Mouse (Mus musculus) heart, embryonic 12.5 days (tissue): ENCODE measurements around the gene Trib2. TPM values are rescaled to one million over a fixed set of nuclear protein-coding genes. Genes with fewer than 3 reads are reported as not detected.

ENCODE experiments used
- ATAC-seq: fragments of 200-750 bp; cut with Nextera tagmentation; 2 replicates; pipeline ENCODE4 v1.8.0; 2017; ENCODE audit warnings: moderate TSS enrichment, moderate library complexity; ENCODE audit not compliant: insufficient number of reproducible peaks, low FRiP score
- H3K27ac ChIP-seq: fragments of 300-500 bp; sonication (generic); 2 replicates; pipeline ENCODE4 v1.5.1; 2016; ENCODE audit warnings: mild to moderate bottlenecking, moderate library complexity; ENCODE audit not compliant: poor library complexity, severe bottlenecking
- H3K27me3 ChIP-seq: fragments of 300-500 bp; sonication (generic); replicated peaks from 2 replicates; pipeline ENCODE4 v1.6.1; 2016; ENCODE audit warnings: mild to moderate bottlenecking, moderate library complexity
- H3K36me3 ChIP-seq: fragments of 300-500 bp; sonication (generic); 2 replicates; pipeline ENCODE4 v1.6.1; 2016; ENCODE audit warnings: mild to moderate bottlenecking, moderate library complexity
- H3K4me1 ChIP-seq: fragments of 300-500 bp; sonication (generic); replicated peaks from 2 replicates; pipeline ENCODE4 v1.6.1; 2016; ENCODE audit warnings: mild to moderate bottlenecking
- H3K4me2 ChIP-seq: fragments of 300-500 bp; sonication (generic); 2 replicates; pipeline ENCODE4 v1.6.1; 2016; ENCODE audit warnings: mild to moderate bottlenecking, moderate library complexity
- H3K4me3 ChIP-seq: fragments of 300-500 bp; sonication (generic); 2 replicates; pipeline ENCODE4 v1.5.1; 2016; ENCODE audit warnings: mild to moderate bottlenecking
- H3K9ac ChIP-seq: fragments of 300-500 bp; sonication (generic); 2 replicates; pipeline ENCODE4 v1.6.1; 2016; ENCODE audit warnings: mild to moderate bottlenecking, moderate library complexity
- H3K9me3 ChIP-seq: fragments of 300-500 bp; sonication (generic); replicated peaks from 2 replicates; pipeline ENCODE4 v1.6.1; 2016; ENCODE audit warnings: mild to moderate bottlenecking, moderate library complexity
- WGBS: fragments of 180-500 bp; shearing (Covaris S2); methylation state at CpG from one replicate; pipeline ENCODE4 v1.1.7; 2016; 5-methylcytosine and 5-hydroxymethylcytosine counted together
- polyA plus RNA-seq: library from polyadenylated mRNA; unstranded; fragments of >200 nt; fragmentation: Nextera tagmentation; extraction: Ambion mirVana; gene quantifications from 2 replicates; pipeline ENCODE4 v1.2.1, GENCODE M21; 2016

Trib2 gene
- polyA plus RNA-seq, 1 experiment from 2014 or later: 67.4 TPM

DNA sequence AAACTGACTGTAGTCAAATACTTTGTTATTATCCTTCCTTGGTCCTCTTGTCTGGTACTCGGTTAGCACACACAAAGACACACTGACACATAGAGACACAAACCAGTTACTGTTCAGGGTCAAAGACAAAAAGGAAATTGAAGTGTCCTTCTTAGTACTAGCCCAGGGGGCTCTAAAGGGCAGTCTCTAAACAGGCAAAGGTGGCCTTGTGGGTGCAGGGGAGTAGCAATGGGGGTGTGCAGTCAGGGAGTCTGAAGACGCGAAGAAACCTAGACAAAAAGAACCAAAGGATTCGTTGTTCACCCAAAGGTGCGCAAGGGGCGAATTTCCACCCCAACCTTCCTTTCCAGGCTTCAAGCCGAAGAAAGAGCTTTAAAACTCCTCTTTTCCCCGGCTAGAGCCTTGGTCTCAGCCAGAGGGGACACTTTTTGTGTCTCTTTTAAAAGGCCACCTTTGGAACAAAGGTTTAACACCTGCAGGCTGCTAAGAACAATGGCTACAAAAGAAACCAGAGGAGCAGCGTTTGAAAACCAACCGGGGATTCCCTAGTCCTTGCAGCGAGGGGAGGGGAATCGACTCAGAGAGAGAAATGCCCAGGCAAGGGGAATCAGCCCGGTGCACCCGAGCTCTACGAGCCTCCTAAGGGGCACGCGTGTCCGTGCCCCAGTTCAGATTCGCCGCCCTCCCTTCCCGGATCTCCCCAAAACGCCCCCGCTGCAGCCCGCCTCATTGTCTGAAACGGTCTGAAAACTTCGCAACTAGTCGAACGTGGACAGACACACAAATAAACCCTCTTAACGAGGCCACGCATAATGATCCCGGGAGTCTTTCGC lies 2.3 kb downstream of the Trib2 start:
- Histone ChIP-seq H3K36me3 (peaks cover 5% of the 10 kb centered on the region), H3K9me3 (no peaks in the 10 kb centered on the region), H3K4me2 (peak overlapping the region; percentile 70), H3K27ac (peak overlapping the region; percentile 97), H3K9ac (peak overlapping the region; percentile 98), H3K4me1 (peaks cover 33% of the 10 kb centered on the region), H3K4me3 (peak overlapping the region; percentile 79), H3K27me3 (no peaks in the 10 kb centered on the region)
- no peak for ATAC-seq
- under 1% methylated on average over 32 of the region's 32 CpGs for WGBS

DNA sequence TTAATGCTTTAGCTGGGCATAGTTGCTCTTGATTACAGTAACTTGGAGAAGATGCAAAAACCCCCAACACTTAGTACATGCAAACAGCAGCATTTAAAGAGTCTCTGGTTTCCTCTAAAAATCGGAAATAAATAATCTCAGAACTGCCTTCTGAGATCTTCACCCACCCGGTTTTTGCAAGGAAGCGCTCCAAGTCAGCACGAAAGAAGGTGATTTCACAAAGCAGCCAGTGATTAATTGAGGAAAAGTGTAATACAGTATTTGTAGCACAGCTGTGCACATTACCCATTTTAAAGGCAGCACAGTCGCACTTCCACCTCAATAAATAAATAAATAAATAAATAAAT lies 2.9 kb downstream of the Trib2 start:
- Histone ChIP-seq H3K9me3 (no peaks in the 10 kb centered on the region), H3K4me1 (peaks cover 35% of the 10 kb centered on the region), H3K4me2 (peak overlapping the region; percentile 70), H3K27ac (peak overlapping the region; percentile 97), H3K4me3 (peak overlapping the region; percentile 79), H3K9ac (peak overlapping the region; percentile 98), H3K27me3 (no peaks in the 10 kb centered on the region), H3K36me3 (peaks cover 11% of the 10 kb centered on the region)
- ATAC-seq: no peak
- 13% methylated on average over 5 of the region's 5 CpGs for WGBS

DNA sequence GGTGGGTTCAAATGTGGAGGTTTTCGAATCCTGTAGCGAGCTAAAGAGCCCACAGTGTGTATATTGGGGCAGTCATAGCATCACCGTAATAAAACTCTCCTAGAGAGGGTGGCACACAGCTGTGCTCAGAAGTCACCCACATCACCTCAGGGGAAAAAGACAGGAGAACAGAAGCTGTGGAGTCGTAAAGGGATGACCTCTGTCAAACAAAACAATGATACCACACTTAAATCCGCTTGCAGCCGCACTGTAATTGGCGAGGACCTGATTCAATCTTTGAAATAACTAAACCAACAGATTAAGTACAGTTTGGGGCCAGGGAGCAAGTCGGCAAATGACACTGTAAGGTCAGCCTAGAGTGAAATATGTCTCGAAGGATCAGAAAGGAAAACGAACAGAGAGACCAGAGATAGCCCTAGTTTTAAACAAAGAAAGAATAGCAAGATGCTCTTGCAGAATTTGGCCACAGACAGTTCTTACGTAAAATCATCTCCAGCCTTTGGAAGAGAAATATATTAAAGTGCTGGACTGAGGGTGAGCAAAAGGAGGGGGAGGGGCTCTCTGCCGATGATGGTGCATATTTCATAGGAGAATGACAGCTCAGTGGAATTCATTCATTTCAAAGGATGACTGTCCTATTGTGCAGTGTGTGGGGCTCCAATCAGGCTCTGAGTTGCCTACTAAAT lies 3.4 kb downstream of the Trib2 start:
- no peak for ATAC-seq

DNA sequence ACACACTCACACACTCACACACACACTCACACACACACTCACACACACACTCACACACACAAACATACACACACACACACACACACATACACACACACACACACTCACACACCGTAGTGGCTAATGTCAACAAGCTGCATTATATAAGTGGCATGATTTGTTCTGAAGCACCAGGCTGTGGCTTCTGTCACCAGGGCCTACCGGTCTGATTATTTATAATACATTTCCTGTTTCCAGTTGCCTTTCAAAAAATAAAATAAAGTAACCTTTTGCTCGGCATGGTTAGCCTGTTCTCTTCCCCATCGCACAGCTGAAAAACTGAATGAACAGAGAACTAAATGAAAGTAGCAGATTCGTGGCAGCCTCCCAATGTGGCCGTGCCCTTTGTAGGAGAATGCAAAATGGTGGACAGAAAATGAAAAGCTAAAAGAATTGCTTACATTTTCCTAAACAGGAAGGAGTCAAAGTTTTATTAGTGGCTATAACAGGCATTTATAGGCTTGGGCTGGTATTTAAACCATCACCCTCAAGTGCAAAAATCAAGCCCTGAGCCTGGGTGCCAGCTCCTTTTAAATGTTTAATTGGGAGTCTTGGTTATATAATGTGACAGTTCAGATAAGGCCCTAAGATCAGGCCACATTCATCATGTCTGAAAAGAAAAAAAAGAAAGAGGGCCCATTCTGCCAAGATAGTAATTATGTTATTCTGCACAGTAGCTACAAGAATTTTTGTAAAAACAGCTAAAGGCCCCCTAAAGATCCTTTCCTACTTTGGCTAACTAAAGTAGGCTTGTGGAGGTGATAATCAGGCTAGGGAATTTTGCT lies 4.4 kb downstream of the Trib2 start:
- Histone ChIP-seq H3K4me1 (peaks cover 43% of the 10 kb centered on the region), H3K27ac (peak overlapping the region; percentile 97)
- WGBS: 46% methylated on average over 6 of the region's 6 CpGs

More for the DNA sequence above, 3.4 kb downstream of the Trib2 start:
- Histone ChIP-seq H3K36me3 (peaks cover 17% of the 10 kb centered on the region), H3K9ac (peak overlapping the region; percentile 98), H3K4me3 (peak overlapping the region; percentile 79), H3K27me3 (no peaks in the 10 kb centered on the region), H3K4me1 (peaks cover 39% of the 10 kb centered on the region), H3K9me3 (no peaks in the 10 kb centered on the region), H3K27ac (peak overlapping the region; percentile 97), H3K4me2 (peak overlapping the region; percentile 70)
- WGBS: 22% methylated on average over 12 of the region's 12 CpGs

DNA sequence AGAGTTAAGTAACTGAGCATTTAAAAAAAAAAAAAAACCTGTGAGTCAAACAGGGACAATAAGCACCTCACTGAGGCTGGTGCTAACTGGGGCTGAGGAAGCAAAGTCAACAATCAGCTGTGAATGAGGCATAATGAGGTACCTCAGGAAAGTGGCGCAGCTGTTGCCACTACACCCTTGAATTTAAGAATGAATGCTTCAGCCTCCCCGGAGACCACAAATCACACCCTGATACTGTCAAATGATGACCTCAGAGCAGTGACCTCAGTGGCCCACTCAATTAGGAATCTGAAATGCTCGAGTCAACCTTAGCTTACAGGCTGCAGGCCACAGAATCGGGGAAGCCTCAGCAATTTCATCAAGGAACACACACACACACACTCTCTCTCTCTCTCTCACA lies 5.0 kb downstream of the Trib2 start:
- H3K4me3 ChIP-seq: peak overlapping the region; percentile 79

More for the DNA sequence above, 4.4 kb downstream of the Trib2 start:
- no peak for ATAC-seq
- Histone ChIP-seq H3K4me3 (peak overlapping the region; percentile 79), H3K9me3 (no peaks in the 10 kb centered on the region), H3K4me2 (peak overlapping the region; percentile 70), H3K27me3 (no peaks in the 10 kb centered on the region), H3K9ac (peak overlapping the region; percentile 98), H3K36me3 (peaks cover 25% of the 10 kb centered on the region)

DNA sequence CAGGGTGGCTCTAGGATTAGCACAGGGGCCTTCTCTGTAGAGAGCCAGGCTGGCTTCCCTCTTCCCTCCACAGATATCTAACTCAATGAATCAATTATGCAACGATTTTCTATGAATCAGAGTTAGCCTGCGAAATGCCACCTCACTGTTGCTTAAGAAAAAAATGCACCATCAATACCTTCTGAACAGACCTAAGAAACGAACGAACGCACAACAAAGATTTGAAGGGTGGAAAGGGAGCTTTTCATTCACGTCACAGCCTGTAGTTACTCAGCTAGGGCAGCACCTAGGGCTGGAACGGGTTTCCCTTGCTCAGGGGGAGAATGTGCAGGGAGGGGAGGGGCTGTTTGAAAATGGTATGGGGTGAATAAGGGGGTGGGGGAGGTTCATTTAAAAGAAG lies 5.8 kb downstream of the Trib2 start:
- H3K36me3 ChIP-seq: peaks cover 39% of the 10 kb centered on the region
- no peaks in the 10 kb centered on the region for H3K9me3 ChIP-seq
- peak overlapping the region; percentile 70 for H3K4me2 ChIP-seq
- H3K9ac ChIP-seq: peak overlapping the region; percentile 72
- no peaks in the 10 kb centered on the region for H3K27me3 ChIP-seq
- H3K4me3 ChIP-seq: peak overlapping the region; percentile 79
- no peak overlapping the region for H3K27ac ChIP-seq
- no peak for ATAC-seq
- WGBS: 43% methylated on average over 7 of the region's 7 CpGs
- peaks cover 47% of the 10 kb centered on the region for H3K4me1 ChIP-seq

More for the DNA sequence above, 5.0 kb downstream of the Trib2 start:
- peaks cover 31% of the 10 kb centered on the region for H3K36me3 ChIP-seq
- peak overlapping the region; percentile 71 for H3K27ac ChIP-seq
- H3K9me3 ChIP-seq: no peaks in the 10 kb centered on the region
- H3K9ac ChIP-seq: peak overlapping the region; percentile 72
- ATAC-seq: no peak
- peaks cover 45% of the 10 kb centered on the region for H3K4me1 ChIP-seq
- WGBS: 34% methylated on average over 4 of the region's 4 CpGs
- H3K4me2 ChIP-seq: peak overlapping the region; percentile 70
- no peaks in the 10 kb centered on the region for H3K27me3 ChIP-seq

DNA sequence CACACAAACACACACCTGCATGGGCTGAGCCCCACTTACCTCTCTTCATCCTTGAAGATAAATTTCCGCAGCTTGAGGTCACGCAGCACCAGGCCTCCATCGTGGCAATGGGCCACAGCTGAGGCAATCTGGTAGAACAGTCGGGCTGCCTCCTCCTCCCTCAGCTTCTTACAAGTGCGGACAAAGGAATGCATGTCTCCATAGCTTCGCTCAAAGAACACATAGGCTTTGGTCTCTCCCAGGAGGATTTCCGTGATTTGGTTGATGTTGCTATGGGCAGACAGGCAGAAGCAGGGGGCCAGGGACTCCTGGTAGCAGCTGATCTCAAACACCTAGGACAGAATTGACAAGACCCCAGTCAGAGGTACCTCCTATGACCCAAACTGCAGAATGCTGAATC lies 7.1 kb downstream of the Trib2 start:
- 72% methylated on average over 7 of the region's 7 CpGs for WGBS
- no peak overlapping the region for H3K27ac ChIP-seq
- no peak overlapping the region for H3K4me3 ChIP-seq
- no peak overlapping the region for H3K9ac ChIP-seq
- ATAC-seq: no peak
- H3K27me3 ChIP-seq: no peaks in the 10 kb centered on the region
- H3K4me2 ChIP-seq: peak overlapping the region; percentile 13; the same call in 1 of the 2 replicates
- peaks cover 56% of the 10 kb centered on the region for H3K4me1 ChIP-seq
- no peaks in the 10 kb centered on the region for H3K9me3 ChIP-seq
- H3K36me3 ChIP-seq: peaks cover 52% of the 10 kb centered on the region

DNA sequence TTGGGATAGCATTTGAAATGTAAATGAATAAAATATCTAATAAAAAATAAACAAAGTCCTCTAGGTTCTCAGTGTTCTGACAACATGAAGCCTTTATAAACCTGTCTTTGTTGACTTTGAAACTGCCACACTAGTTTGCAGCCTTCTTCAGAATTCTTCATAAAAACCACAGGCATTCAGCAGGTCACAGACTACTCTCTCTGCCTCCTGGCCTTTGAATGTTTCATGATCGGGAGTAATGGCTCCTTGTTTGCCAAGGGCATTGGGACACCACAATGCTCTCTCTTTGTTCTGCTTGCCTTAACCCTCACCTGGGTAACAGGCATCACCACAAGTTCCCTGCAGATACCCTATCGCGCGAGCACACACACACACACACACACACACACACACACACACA lies 7.5 kb downstream of the Trib2 start:
- WGBS: 88% methylated on average over 4 of the region's 4 CpGs

DNA sequence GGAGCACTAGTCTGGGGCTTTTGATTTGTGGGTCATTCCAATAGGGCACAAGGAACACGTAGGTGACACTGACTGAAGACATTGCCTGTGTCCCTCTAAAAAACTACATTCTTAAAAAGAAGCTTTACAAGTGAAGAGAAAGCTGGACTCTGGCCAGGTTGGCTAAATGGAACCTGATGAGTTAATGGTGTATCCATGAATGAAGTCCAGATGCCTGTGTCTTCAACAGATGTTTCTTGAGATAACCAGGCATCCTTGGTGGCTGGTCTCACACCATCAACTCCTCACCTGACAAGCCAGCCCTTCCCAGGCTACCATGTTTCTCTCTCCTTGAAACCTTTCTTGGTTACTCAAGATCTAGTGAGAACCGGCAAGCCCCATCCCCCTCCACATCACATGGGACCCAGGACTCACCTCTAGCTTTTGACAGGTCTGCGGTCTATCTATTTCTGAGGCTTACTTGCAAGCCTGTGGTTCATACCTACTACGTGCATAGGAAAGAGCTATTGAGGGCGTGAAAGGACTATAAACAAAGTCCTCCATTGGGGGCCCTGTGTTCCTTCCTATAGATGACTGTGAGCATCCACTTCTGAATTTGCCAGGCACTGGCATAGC lies 8.4 kb downstream of the Trib2 start:
- Histone ChIP-seq H3K4me2 (no peak overlapping the region), H3K9ac (no peak overlapping the region), H3K27ac (no peak overlapping the region), H3K36me3 (peaks cover 65% of the 10 kb centered on the region), H3K27me3 (no peaks in the 10 kb centered on the region), H3K4me3 (no peak overlapping the region), H3K4me1 (peaks cover 56% of the 10 kb centered on the region), H3K9me3 (no peaks in the 10 kb centered on the region)
- WGBS: 89% methylated on average over 5 of the region's 5 CpGs
- no peak for ATAC-seq

More for the DNA sequence above, 7.5 kb downstream of the Trib2 start:
- no peak overlapping the region for H3K4me3 ChIP-seq
- no peak overlapping the region for H3K4me2 ChIP-seq
- no peaks in the 10 kb centered on the region for H3K9me3 ChIP-seq
- peaks cover 56% of the 10 kb centered on the region for H3K36me3 ChIP-seq
- H3K27me3 ChIP-seq: no peaks in the 10 kb centered on the region
- H3K9ac ChIP-seq: no peak overlapping the region
- H3K27ac ChIP-seq: no peak overlapping the region
- no peak for ATAC-seq
- peaks cover 56% of the 10 kb centered on the region for H3K4me1 ChIP-seq

DNA sequence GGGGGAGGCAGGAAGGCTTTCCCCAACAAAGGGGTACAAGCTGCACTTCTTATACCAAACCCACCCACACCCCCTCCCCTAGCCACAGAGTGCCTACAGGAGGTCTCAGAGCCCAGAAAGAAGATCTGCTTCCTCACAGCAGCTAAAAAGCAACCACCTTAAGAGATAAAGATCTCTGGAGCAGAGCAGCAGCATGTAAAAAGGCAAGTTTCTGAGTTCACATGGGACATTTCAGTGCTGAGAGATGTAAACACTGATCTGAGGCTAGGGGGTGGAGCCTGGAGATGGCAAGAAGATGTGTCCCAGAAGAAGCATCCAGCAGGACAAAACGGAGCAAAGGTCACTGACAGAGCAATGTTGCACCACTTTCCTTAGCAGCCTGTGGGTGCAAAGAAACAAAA lies 11.8 kb downstream of the Trib2 start:
- no peak for ATAC-seq
- no peak overlapping the region for H3K27ac ChIP-seq
- H3K36me3 ChIP-seq: peaks cover 92% of the 10 kb centered on the region
- 58% methylated on average over 1 of the region's 1 CpGs for WGBS
- H3K4me3 ChIP-seq: no peak overlapping the region
- peaks cover 51% of the 10 kb centered on the region for H3K4me1 ChIP-seq
- H3K9ac ChIP-seq: no peak overlapping the region
- no peaks in the 10 kb centered on the region for H3K9me3 ChIP-seq
- H3K27me3 ChIP-seq: no peaks in the 10 kb centered on the region
- no peak overlapping the region for H3K4me2 ChIP-seq
